Mouse (Mus musculus) left cerebral cortex, postnatal 14 days (tissue): ENCODE measurements around the gene Ret. TPM values are rescaled to one million over a fixed set of nuclear protein-coding genes. Genes with fewer than 3 reads are reported as not detected.
A peak's percentile ranks its signal among the peaks of the same experiment; 100 is the strongest.

Experiments
- DNase-seq, 2 experiments: peaks; one replicate each; pipeline ENCODE4 v3.0.0; 2021 to 2022; ENCODE audit warnings: low spot score in 2 of 2, mixed read lengths in 1 of 2
- intact Hi-C: fragments of 180-260 bp; cut with DNase I; formaldehyde crosslinking; loops from one replicate; pipeline ENCODE4 v1.15.1; 2025
- long read RNA-seq, 2 experiments: library from polyadenylated mRNA; stranded (forward); transcript quantifications; one replicate each; pipeline ENCODE4 v2.0.0; 2021
- total RNA-seq, 2 experiments: library from RNA; stranded (reverse); gene quantifications; 2 replicates each; pipeline ENCODE4 v1.2.3; 2021

Ret gene
- 1 to 10 TPM; 6.3 TPM for total RNA-seq
- long read RNA-seq, experiment 1 = 0 reads
- long read RNA-seq, experiment 2, full-length matches to known transcripts = 3 of 5 reads
- long read RNA-seq, experiment 2, partial matches to known transcripts = 1 of 5 reads
- long read RNA-seq, experiment 2, other reads (novel, unspliced or antisense) = 1 of 5 reads

GRCm38 (mm10) chr6:118197440-118197975 lies at the start of gene Ret:
Gene Ret (minus strand): TSS chr6:118197718.
- intact Hi-C loops = no loop called here
- no peak for DNase-seq

GRCm38 (mm10) chr6:118247161-118247560 lies 49.6 kb upstream of the Ret start:
- DNase-seq = no peak
- intact Hi-C loops = no loop called here

- intact Hi-C loops = no loop called here
Measured at GRCm38 (mm10) chr6:118244106-118244505, 46.6 kb upstream of the Ret start.

GRCm38 (mm10) chr6:118242941-118243340 lies 45.4 kb upstream of the Ret start:
- intact Hi-C loops = no loop called here
- DNase-seq = no peak

More at GRCm38 (mm10) chr6:118244106-118244505, 46.6 kb upstream of the Ret start:
- DNase-seq = no peak

GRCm38 (mm10) chr6:118226072-118226471 lies 28.6 kb upstream of the Ret start:
- intact Hi-C loops = no loop called here
- peak; percentile 34 to 46 for DNase-seq

- intact Hi-C loops = no loop called here
- DNase-seq = no peak
Measured at GRCm38 (mm10) chr6:118222471-118222870, 25.0 kb upstream of the Ret start.

GRCm38 (mm10) chr6:118215676-118216075 lies 18.2 kb upstream of the Ret start:
- intact Hi-C loops = no loop called here
- no peak for DNase-seq

GRCm38 (mm10) chr6:118208326-118208725 lies 10.8 kb upstream of the Ret start:
- no peak for DNase-seq

GRCm38 (mm10) chr6:118206386-118206785 lies 8.9 kb upstream of the Ret start:
- DNase-seq = no peak
- intact Hi-C loops = no loop called here

More at GRCm38 (mm10) chr6:118208326-118208725, 10.8 kb upstream of the Ret start:
- intact Hi-C loops = no loop called here

- no peak for DNase-seq
- intact Hi-C loops = no loop called here
Measured at GRCm38 (mm10) chr6:118205176-118205890, 7.8 kb upstream of the Ret start.

- intact Hi-C loops = no loop called here
- no peak for DNase-seq
Measured at GRCm38 (mm10) chr6:118204112-118204511, 6.6 kb upstream of the Ret start.

- DNase-seq = peak in 1 of 2 experiments; percentile 24
- intact Hi-C loops = no loop called here
Measured at GRCm38 (mm10) chr6:118196751-118197439, 623 bp downstream of the Ret start.

GRCm38 (mm10) chr6:118195108-118195507 lies 2.4 kb downstream of the Ret start:
- peak; percentile 64 to 71 for DNase-seq
- intact Hi-C loops = loop anchor here (1.0 kb wide), 1 partner anchor 184 kb away; no protein-coding TSS in a partner anchor

- DNase-seq = no peak
- intact Hi-C loops = no loop called here
Measured at GRCm38 (mm10) chr6:118192882-118193281, 4.6 kb downstream of the Ret start.

GRCm38 (mm10) chr6:118192199-118192598 lies 5.3 kb downstream of the Ret start:
- intact Hi-C loops = no loop called here
- DNase-seq = no peak

GRCm38 (mm10) chr6:118189764-118190163 lies 7.8 kb downstream of the Ret start:
- intact Hi-C loops = no loop called here
- DNase-seq = no peak

GRCm38 (mm10) chr6:118188599-118188998 lies 8.9 kb downstream of the Ret start:
- intact Hi-C loops = no loop called here
- DNase-seq = no peak

GRCm38 (mm10) chr6:118187285-118187641 lies 10.3 kb downstream of the Ret start:
- intact Hi-C loops = no loop called here
- DNase-seq = no peak

GRCm38 (mm10) chr6:118186620-118187284 lies 10.8 kb downstream of the Ret start:
- intact Hi-C loops = no loop called here
- no peak for DNase-seq

GRCm38 (mm10) chr6:118184126-118184525 lies 13.4 kb downstream of the Ret start:
- intact Hi-C loops = no loop called here
- no peak for DNase-seq
